Mouse (Mus musculus) heart, adult 18-20 months (tissue): Measurements from ENCODE around the gene Dock1. TPM values are rescaled to one million over a fixed set of nuclear protein-coding genes. Genes with fewer than 3 reads are reported as not detected.

Source experiments
- DNase-seq, 2 experiments: peaks; one replicate each; pipeline ENCODE4 v3.0.0; 2021 to 2022; ENCODE audit warnings: mixed read lengths in 1 of 2
- total RNA-seq, 2 experiments: library from RNA; stranded (reverse); gene quantifications; 2 replicates each; pipeline ENCODE4 v1.2.3; 2021

Dock1 gene
- total RNA-seq, 2 experiments from 2014 or later, result 26.8 to 28.4 TPM

DNA sequence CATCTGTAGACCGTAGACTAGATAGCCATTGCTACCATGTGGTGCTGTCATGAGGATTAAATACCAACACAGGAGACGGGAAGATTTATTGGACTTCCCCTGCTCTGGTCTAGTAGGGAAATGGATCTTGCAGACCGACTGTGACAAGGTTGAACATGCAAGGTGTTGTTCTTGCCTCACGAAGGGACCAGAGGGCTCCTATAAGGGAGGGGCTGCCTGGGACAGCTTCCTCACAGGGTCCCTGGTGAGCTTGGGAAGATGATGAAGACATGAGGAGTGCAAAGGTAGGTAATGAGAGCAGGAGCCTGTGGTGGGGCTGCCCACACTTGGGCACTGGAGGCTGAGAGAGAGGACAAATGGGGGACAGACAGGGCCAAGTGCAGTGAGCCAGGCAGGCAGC lies 25.0 kb downstream of the Dock1 start:
- no peak for DNase-seq

DNA sequence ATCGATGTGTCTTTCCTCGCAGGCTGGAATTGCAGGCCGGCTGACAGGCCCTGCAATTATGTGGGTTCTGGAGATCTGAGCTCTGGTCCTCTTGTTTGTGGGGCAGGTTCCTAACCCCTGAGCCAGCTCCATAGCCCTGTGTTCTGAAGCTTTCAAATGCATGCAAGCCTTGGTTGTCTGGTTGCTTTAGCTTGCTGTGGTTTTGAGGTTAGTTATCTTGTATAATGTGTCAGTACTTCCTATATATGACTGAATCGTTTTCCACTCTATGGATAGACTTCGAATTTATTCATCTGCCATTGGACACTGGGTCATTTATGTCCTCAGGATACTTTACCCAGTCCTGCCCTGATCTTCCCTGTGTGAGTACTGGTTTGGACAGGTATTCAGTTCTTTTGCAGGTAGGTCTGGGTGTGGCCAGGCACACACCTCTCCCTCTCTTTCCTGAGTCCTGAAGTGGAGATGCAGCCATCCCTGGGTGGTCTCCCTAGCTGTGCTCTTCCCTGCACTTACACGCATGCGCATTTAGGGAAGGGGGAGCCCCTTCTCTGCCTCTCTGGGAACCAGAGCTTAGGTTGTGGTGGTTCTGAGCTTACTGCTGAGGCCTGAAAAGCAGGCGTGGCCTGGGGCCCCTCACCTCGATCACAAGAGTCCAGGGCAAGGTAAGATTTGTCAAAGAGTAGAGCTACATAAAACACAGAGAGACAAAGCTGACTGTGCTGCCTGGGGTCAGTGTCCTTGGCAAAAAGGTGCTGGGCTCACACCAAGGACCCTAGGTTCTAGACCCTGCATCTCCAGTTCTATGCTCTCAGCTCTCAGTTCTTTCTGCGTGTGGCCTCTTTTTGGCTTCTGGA lies 25.9 kb downstream of the Dock1 start:
- DNase-seq, result no peak

DNA sequence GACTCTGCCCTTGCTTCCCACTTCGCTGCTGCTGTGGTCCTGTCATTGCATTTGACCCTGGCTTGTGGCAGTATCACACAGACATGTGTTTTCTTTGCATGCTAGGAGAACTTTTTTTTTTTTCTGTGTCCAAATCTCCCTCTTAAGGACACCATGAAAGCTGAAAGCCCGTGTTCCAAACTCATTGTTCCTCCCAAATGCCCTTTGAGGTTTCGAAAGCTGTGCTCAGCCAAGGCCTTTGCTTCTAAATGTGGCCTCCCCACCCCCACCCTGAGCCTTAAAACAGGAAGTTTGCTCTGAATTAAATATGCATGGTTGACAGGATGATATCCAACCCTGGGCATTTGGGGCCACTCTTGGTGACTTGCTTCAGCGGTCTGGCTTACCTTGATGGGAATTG lies 27.0 kb downstream of the Dock1 start:
- peak in 1 of 2 experiments; percentile 49 for DNase-seq

DNA sequence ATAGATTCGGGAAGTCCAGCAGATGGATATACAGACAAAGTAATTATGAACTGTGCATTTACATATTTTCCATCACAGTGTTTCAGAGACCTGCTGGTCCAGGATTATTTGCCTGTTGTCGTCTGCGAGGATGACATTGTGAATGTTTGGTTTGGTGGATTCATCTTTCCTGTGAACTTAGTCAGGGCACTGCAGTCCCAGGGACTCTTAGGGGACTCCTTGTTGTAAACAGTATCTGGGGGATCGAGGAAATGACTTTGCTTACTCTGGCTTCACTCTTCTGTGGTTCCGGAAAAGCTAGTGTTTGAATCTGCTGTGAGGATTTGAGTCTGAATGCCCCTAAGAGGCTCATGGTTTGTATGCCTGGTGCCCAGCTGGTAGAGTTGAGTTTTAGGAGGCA lies 27.8 kb downstream of the Dock1 start:
- DNase-seq, result no peak

DNA sequence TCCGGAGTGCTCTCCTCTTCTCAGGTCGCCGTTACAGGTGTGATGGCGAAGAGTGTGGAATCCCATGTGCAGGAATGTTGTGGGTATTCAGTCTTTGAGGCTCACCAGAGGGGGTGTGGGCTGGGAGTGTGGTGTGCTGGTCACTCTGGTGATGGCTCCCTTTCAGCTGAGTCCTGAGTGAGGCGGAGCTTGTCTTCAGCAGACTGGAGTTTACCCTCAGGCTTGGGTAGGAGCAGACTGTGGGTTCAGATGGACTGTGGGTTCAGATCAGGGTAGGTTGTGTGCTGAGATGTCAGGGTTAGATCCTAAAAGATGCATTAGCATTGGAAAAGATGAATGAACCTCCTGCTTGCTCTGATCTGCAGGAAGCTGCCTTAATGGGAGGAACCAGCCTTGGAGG lies 29.5 kb downstream of the Dock1 start:
- no peak for DNase-seq

DNA sequence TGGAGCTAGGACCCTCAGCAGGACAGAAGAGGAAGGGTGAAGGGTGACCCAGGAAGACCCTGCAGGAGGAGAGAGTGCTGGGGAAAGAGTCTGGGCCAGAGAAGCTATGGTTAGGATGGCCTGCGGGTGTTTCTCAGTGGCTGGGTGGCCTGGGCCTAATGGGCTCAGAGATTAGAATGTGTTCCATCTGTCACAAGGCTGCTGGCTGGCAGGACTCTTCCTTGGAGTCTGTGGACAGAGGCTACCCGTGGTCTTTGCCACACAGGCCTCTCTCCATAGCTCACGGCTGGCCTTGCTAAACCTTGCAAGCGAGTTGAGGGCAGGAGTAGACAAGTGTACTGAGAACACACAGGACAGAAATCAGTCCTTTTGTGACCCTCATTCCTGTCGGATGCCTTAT lies 32.0 kb downstream of the Dock1 start:
- no peak for DNase-seq

DNA sequence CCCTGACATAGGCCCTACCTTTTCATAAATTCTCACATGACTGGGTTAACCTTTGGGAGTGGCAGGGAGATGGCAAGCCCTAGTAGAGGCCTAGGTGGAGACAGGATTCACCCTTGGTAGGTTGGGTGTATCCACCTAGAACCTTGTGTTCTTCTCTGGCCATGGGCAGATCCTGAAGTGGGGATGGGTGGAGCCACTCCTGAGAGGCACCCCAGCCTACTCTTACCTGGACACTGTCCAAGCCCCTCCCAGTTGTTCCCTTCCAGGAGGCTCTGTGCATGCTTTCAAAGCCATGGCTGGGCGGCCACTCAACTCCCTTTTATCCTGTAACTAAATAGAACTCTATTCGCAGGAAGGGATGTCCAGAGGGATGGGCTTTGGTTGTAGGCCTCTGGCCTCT lies 33.2 kb downstream of the Dock1 start:
- DNase-seq, result peak; percentile 57 to 76

DNA sequence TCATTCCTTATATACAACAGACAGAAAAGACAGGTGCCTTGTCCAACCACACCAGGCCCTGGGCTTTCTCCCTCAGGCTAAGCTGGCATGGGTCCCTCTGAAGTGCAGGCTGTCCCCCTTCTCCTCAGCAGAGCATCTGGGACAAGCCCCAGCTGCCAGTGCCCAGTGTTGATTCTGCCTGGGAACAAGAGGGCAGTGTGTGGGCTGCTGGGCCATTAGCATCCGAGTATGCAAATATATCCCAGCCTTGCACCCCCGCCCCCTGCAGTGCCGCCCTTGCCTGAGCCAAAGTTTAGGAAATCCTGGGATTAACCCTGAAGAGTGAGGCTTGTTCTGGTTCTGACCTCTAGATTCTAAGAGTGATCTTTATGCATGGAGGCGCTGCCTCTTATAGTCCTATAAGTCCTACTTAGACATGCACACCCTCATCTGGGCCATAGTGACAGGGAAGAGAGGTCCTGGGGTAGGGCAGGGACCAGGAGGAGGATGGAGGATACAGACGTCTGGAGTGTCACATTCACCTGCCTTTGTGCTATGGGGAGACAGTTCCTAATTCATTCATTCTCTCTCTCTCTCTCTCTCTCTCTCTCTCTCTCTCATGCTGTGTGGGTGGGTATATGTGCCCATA lies 38.9 kb downstream of the Dock1 start:
- no peak for DNase-seq

DNA sequence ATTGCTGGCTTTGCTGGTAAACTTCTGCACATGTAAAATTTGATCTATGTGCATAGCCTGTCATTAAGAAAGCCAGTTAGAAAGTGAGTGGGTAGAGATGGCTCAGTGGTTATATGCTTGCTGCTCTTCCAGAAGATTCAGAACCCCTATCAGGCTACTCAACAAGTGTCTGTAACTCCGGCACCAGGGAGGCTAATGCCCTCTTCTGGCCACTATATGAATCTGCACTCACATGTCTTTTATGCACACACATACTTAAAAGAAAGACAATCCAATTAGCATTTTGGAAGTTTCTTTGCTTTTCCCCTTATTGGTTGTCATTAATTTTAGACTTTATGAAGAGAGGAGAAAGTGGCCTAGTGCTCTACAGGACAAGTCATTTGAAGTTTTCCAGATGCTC lies 41.1 kb downstream of the Dock1 start:
- DNase-seq, result no peak

DNA sequence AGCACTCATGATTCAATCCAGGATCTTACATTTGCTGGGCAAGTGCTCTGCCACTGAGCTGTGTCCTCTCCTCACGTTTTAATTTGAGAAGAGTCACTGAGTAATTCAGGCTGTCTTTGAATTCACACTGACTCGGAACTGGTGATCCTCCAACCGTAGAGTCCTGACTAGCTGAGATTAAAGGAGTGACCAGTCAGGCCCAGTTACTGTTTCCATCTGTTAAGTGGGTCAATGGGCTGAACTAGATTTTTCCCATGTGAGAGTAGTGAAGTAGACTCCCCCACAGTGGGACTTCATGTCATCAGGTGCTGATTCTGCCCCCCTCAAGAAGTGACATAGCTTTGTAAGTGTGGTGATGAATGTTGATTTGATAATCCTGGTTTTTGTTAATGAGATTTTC lies 49.0 kb downstream of the Dock1 start:
- DNase-seq, result no peak

DNA sequence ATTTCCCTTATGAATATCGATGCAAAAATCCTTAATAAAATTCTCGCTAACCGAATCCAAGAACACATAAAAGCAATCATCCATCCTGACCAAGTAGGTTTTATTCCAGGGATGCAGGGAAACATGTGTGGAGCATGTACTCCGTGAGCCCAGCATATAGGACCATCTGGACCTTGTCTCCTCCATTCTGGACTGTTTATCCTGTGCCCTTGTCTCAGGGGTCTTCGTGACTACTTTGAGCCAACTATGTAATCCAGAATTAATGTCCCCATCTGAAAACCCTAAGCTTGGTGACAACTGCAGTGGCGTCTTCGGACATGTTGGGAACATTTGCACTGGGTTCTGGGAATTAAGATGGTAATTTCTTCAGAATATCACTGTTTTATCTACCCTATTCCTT lies 51.9 kb downstream of the Dock1 start:
- no peak for DNase-seq

DNA sequence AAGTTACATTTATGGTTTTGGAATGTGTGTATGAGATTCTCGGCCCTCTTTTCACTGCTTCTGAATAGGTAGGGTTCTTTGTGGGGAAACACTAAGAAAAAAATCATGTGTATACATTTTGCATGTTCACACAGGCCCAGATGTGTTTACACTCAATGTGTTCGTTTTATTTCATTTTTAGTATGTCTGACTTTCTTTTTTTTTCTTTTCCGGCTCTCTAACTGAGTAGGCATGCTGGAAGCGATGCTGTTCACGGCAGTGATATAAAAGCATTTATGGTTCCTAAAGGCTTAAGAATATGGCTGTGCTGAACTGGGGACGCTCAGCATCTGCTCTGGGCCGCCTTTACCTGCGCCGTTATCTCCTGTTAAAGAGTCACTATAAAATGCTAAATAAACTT lies 52.5 kb downstream of the Dock1 start:
- DNase-seq, result no peak

DNA sequence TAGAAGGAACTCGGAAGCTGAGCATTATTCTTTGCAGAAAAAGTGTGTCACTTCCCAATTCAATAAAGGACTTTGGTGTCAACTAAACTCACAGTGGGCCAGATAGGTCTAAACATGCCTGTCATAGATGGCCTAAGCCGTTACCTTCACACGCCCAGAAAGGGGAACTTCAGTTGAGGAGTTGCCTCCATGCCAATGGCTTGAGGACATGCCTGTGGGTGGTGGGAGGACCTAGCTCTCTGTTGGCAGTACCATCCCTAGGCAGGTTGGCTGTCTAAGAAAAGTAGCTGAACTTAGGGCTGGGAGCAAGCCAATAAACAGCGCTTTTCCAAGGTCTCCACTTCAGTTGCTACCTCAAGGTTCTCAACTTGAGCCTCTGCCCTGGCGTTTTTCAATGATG lies 53.1 kb downstream of the Dock1 start:
- DNase-seq, result no peak

DNA sequence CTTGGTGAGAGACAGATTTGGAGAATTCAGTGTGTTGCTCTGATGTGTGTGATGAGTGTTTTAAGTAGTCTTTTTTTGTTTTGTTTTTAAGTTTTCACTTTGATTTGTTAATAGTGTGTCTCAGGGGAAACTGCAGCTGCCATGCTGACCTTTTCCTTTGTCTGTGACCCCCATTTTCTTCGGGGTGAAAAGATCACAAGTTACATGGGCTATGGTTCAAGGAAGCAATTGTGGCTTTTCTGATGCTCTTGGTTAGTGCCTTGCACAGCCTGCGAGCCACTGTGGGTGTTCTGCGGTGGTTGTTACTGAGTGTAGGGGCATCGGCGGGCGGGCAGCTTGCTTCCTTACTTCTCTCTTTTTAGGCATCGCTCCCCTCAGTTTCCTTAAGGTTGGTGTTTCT lies 54.4 kb downstream of the Dock1 start:
- no peak for DNase-seq

DNA sequence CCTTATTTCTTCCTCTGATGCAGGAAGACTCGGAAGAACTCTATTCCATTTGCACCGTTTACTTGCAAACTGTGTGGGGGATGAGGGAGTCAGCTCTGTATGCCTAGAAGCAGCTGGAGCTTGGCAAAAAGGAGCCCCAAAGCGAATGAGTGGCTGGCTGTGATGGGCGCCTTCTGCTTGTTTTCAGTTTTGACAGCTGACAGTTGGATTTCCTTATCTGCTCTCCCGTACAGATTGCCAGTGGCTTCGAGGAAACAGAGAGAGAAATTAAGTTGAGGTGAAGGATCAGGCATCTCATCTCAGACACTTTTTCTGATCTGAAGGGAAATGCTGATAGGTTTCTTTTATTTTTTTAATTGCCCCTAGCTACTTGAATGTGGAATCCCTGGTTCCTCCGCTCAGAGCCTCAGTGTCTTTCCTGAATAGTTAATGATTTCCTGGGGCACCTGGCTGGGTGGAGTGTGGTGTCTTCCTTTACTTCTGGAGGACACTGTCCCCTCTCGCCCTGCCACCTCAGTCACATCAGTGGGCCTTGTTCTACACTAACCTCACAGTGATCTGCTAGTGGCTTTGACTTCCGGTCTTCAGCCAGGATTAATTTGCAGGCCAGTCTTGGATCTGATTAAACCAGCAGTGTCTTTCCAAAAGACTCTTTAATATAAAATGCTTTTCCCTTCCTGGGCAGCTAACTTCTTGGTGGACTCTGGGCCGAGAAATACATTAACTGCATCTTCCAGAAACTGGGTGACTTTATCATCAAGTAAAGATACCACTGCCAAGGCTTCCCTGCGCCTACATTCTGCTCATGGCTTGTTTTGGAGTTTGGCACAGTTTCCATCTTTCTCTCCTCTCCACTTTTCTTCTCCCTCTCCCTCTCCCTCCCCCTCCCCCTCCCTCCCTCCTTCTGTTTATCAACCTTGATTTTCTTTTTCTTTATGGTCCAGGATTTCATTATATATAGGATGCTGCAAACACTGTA lies 55.4 kb downstream of the Dock1 start:
- peak; percentile 20 to 33 for DNase-seq

DNA sequence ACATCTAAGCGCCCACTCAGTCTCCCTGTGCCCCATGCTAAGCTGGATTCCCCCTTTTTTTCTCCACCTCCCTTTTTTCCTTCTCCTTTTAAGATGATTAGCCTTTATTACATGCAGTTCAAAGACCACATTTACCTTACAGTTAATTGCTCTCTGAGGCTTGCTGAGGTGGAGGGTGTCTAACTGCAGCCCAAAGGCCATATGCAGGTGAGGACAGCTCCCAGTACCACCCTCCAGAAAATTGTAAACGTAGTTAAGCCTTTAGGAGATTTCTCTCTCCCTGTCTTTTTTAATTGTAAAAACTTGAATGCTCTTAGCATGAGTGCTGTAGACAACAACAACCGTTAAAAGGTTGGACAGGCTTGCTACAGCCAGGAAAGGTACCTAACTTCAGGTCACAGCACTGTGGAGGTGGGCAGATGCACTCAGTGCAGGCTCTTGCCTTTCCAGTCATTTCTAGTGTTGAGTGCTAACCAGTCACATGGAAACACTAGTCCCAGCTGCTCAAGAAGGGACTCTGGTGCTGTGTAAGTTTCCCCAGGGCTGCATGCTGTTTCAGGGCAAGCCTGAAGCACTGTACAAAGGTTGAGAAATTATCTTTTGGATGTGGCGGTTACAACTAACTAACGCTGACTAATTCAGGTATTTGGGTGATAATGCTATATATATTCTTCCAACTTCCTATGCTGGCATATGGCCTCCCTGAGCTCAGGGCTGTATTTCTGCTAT lies 56.2 kb downstream of the Dock1 start:
- no peak for DNase-seq

DNA sequence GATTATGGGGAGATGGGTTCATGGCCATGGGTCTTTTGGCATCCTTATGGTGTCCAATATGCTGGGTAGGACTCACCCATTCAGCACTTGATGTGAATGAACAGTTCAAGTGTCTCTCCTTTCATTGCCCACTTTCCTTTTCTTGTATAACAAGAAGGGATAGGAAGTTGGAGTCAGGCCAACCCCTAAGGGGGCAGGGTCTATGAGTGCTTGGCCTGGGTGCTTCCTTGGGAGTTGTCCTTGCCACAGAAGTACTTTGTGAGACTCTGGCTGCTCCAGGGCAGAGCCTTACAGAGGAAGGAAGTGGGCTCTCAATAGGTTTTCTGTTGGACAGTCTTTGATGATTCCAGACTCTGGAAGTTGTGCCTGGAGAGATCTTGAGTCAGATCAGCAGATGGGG lies 58.9 kb downstream of the Dock1 start:
- DNase-seq, result no peak

DNA sequence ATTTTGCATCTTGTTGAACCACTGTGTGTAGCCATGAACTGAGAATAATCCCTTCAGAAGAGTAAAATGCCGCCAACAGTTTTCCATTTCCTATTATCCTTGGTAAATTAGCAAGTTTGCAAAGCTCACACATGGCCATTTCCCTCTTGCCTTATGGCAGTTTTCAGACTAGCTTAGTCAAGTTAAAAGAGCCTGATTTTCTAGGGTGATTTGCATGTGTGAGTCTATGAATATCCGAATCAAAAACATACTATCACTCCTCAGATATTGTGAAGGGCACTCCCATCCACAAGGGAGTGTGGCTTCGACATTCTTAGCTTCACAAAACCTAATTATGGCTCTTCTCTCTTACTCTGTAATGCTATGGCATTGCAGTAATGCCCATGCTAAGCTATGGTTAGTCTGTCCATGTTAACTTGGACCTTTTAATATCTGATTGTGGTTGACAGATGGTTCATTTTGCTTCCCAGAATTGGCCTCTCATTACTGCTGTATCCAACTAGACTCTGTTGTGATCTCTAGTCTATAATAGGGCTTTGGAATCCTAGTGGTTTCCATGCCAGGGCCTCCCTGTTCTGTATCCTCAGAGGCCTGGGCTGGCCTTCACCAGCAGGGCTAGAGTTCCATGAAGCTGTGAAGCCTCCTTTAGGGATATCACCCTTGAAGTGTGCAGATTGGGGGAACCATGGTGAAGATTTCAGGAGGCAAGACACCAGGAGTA lies 60.1 kb downstream of the Dock1 start:
- DNase-seq, result no peak

DNA sequence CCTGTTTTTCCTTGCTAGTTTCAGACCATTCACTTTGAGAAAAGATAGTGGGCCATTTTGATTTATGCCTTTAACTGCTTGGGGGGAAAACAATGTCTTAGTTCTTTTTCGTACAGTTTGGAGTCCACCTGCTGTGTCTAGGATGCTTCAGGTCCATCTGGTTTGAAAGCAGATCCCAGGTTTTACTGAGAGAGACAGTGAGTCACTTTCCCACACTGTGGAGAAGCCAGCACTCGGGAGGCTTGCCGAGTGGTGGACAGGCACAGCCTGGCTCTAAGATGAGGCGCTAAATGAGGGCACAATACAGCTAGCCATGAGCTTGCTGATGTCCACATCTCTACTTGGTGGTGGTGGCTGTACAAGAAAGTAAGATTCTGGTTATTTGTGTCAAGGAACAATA lies 76.6 kb downstream of the Dock1 start:
- no peak for DNase-seq

DNA sequence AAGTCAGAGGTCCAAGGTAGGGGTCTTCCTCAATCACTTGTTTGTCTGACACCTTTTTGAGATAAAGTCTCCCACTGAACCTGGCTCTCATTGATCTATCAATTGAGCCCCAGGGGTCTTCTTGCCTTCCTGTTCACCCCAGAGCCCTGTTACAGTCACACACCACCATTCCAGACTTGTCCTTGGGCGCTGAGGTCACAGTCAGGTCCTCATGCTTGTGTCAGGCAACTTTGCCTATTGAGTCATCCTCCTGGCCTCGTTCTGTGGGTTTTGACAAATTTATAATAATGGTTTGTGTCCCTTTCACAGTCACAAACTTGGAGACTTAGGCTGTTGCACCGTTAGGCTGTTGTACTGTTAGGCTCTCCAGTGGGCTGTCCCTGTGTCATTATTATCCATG lies 77.9 kb downstream of the Dock1 start:
- DNase-seq, result no peak

DNA sequence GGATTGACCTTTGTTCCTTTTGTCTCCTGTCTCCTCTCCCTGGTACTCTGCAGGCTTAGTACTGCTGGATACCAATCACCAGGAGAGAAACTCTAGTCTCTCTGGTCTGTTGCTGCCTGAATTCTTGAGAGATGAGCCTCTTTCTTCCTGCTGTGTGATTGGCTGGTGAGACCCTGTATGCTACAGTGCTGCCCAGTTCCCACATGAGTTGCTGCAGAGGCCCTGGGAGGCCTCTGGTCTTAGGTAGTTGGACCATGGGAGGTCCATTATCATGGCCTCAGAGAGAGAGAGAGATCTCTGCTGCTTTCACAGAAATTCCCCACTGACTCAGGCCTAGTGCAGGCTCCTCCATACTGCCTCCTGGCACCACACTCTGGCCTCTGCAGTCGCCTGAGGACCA lies 79.2 kb downstream of the Dock1 start:
- DNase-seq, result no peak
